Mouse (Mus musculus): ENCODE results near the gene Alox15.

GRCm38 (mm10) chr11:70374302-70374701 is 22.5 kb upstream of the Alox15 start:
- no peak for TF ChIP-seq CTCF (IDR thresholded peaks at IDR 0.05; ENCODE audit: low read depth, low read length)
- TF ChIP-seq POLR2AphosphoS5 (IDR thresholded peaks at IDR 0.05; ENCODE audit: insufficient replicate concordance, low read depth, low read length): no peak
- TF ChIP-seq TAL1 (conservative IDR thresholded peaks at IDR 0.05; ENCODE audit: low read depth, low read length): no peak
- TF ChIP-seq GATA1 (IDR thresholded peaks at IDR 0.05; ENCODE audit: borderline replicate concordance, low read length): no peak

All from G1E (cell line).